Mouse (Mus musculus) spleen, embryonic (tissue): ENCODE data around the gene Myo15b.
"Not testable (repeated sequence)": the region's sequence is repeated elsewhere in the genome, so short reads cannot be mapped to it uniquely, and the experiment has no call there.

ENCODE experiments used
- CTCF ChIA-PET: fragments of 350-600 bp; sonication (Branson Sonifier 250); formaldehyde crosslinking; loops from one replicate; lab custom pipeline; 2022; lab: Charles Lee

The Myo15b gene

GRCm38 (mm10) chr11:115830550-115831325 is 27.5 kb upstream of the Myo15b start:
- CTCF ChIA-PET, result interaction anchor here (0.6 kb wide), 2 partner anchors 91 to 108 kb away, joined by 4 to 10 read pairs; no protein-coding TSS in a partner anchor

GRCm38 (mm10) chr11:115831518-115831917 is 26.7 kb upstream of the Myo15b start:
- CTCF ChIA-PET, result interaction anchor here (0.5 to 0.6 kb wide), 3 partner anchors 90 to 427 kb away, joined by 3 to 10 read pairs (median 4); no protein-coding TSS in a partner anchor

GRCm38 (mm10) chr11:115832064-115832463 is 26.1 kb upstream of the Myo15b start:
- CTCF ChIA-PET, result interaction anchor here (0.5 kb wide), 1 partner anchor 427 kb away, joined by 3 read pairs; no protein-coding TSS in a partner anchor

- CTCF ChIA-PET, result no interaction called here
These were observed 25.7 kb upstream of the Myo15b start for GRCm38 (mm10) chr11:115832523-115832922.

- CTCF ChIA-PET, result no interaction called here
These were observed 25.1 kb upstream of the Myo15b start for GRCm38 (mm10) chr11:115833021-115833513.

- CTCF ChIA-PET, result no interaction called here
These were observed 24.2 kb upstream of the Myo15b start for GRCm38 (mm10) chr11:115834033-115834432.

- CTCF ChIA-PET, result no interaction called here
These were observed 21.4 kb upstream of the Myo15b start for GRCm38 (mm10) chr11:115836656-115837395.

GRCm38 (mm10) chr11:115837606-115838345 is 20.4 kb upstream of the Myo15b start:
- CTCF ChIA-PET, result no interaction called here

- CTCF ChIA-PET, result no interaction called here
These were observed 19.3 kb upstream of the Myo15b start for GRCm38 (mm10) chr11:115838895-115839311.

- CTCF ChIA-PET, result no interaction called here
These were observed 18.5 kb upstream of the Myo15b start for GRCm38 (mm10) chr11:115839732-115840131.

GRCm38 (mm10) chr11:115841044-115841443 is 17.2 kb upstream of the Myo15b start:
- CTCF ChIA-PET, result interaction anchor here (0.6 kb wide), 1 partner anchor 46 kb away, joined by 3 read pairs; no protein-coding TSS in a partner anchor

- CTCF ChIA-PET, result interaction anchor here (0.6 kb wide), 1 partner anchor 250 kb away, joined by 9 read pairs; no protein-coding TSS in a partner anchor
These were observed 16.1 kb upstream of the Myo15b start for GRCm38 (mm10) chr11:115841961-115842550.

- CTCF ChIA-PET, result interaction anchor here (0.6 to 0.7 kb wide), 2 partner anchors 52 to 404 kb away, joined by 3 to 4 read pairs; no protein-coding TSS in a partner anchor
These were observed 14.9 kb upstream of the Myo15b start for GRCm38 (mm10) chr11:115843141-115843890.

GRCm38 (mm10) chr11:115843891-115844239 is 14.3 kb upstream of the Myo15b start:
- CTCF ChIA-PET, result interaction anchor here (0.7 kb wide), 1 partner anchor 53 kb away, joined by 4 read pairs; no protein-coding TSS in a partner anchor

GRCm38 (mm10) chr11:115844240-115844639 is 14.0 kb upstream of the Myo15b start:
- CTCF ChIA-PET, result no interaction called here

- CTCF ChIA-PET, result no interaction called here
These were observed 12.4 kb upstream of the Myo15b start for GRCm38 (mm10) chr11:115845819-115846218.

- CTCF ChIA-PET, result no interaction called here
These were observed 3.5 kb upstream of the Myo15b start for GRCm38 (mm10) chr11:115854674-115855073.

GRCm38 (mm10) chr11:115857146-115857545 is 1.1 kb upstream of the Myo15b start:
- CTCF ChIA-PET, result not testable (repeated sequence)

GRCm38 (mm10) chr11:115857936-115858335 is 270 bp upstream of the Myo15b start:
- CTCF ChIA-PET, result no interaction called here
